Mouse (Mus musculus) thymus, postnatal 25 days (tissue): ENCODE measurements around the gene Setd4.

Experiments
- DNase-seq: peaks from one replicate; pipeline ENCODE4 v3.0.0; 2022

Gene Setd4

GRCm38 (mm10) chr16:93591450-93592430 lies 12.1 kb downstream of the Setd4 start:
- no peak for DNase-seq

GRCm38 (mm10) chr16:93590915-93591314 lies 12.9 kb downstream of the Setd4 start:
- DNase-seq = no peak

- DNase-seq = no peak
Observed at GRCm38 (mm10) chr16:93588281-93588680, 15.6 kb downstream of the Setd4 start.

- peak; percentile 83 for DNase-seq
Observed at GRCm38 (mm10) chr16:93586382-93586781, 17.5 kb downstream of the Setd4 start.

GRCm38 (mm10) chr16:93585703-93586205 lies 18.1 kb downstream of the Setd4 start:
- peak; percentile 50 for DNase-seq

GRCm38 (mm10) chr16:93584976-93585702 lies 18.7 kb downstream of the Setd4 start:
- no peak for DNase-seq

GRCm38 (mm10) chr16:93581125-93581524 lies 22.7 kb downstream of the Setd4 start:
- no peak for DNase-seq

GRCm38 (mm10) chr16:93578346-93579005 lies 25.4 kb downstream of the Setd4 start:
- no peak for DNase-seq

- DNase-seq = peak; percentile 86
Observed at GRCm38 (mm10) chr16:93576412-93577082, 27.3 kb downstream of the Setd4 start.

- no peak for DNase-seq
Observed at GRCm38 (mm10) chr16:93575574-93575973, 28.3 kb downstream of the Setd4 start.

GRCm38 (mm10) chr16:93574521-93575191 lies 29.2 kb downstream of the Setd4 start:
- DNase-seq = peak; percentile 67

GRCm38 (mm10) chr16:93573434-93573833 lies 30.4 kb downstream of the Setd4 start:
- DNase-seq = no peak

- DNase-seq = peak; percentile 64
Observed at GRCm38 (mm10) chr16:93572383-93572782, 31.5 kb downstream of the Setd4 start.

GRCm38 (mm10) chr16:93558499-93558898 lies 45.4 kb downstream of the Setd4 start:
- DNase-seq = no peak

GRCm38 (mm10) chr16:93557646-93558045 lies 46.2 kb downstream of the Setd4 start:
- DNase-seq = no peak

GRCm38 (mm10) chr16:93552686-93553513 lies 51.0 kb downstream of the Setd4 start:
- DNase-seq = peak; percentile 51

- no peak for DNase-seq
Observed at GRCm38 (mm10) chr16:93549287-93549686, 54.6 kb downstream of the Setd4 start.

GRCm38 (mm10) chr16:93548045-93548444 lies 55.8 kb downstream of the Setd4 start:
- no peak for DNase-seq

GRCm38 (mm10) chr16:93547122-93547521 lies 56.7 kb downstream of the Setd4 start:
- no peak for DNase-seq

- no peak for DNase-seq
Observed at GRCm38 (mm10) chr16:93546354-93546965, 57.4 kb downstream of the Setd4 start.
